Mouse (Mus musculus) embryonic fibroblast, embryonic 13.5 days (primary cell): ENCODE measurements around the gene Gstp2. TPM values are rescaled to one million over a fixed set of nuclear protein-coding genes. Genes with fewer than 3 reads are reported as not detected.

Source experiments
- H3K27ac ChIP-seq: 2 replicates; pipeline ENCODE4 v1.5.1; 2012; ENCODE audit warnings: low read length, control low read depth, inconsistent platforms; ENCODE audit not compliant: insufficient read depth
- H3K4me1 ChIP-seq: 2 replicates; pipeline ENCODE4 v1.6.1; 2011; ENCODE audit warnings: low read length; ENCODE audit not compliant: control insufficient read depth, insufficient read depth
- H3K4me3 ChIP-seq: 2 replicates; pipeline ENCODE4 v1.5.1; 2011; ENCODE audit warnings: mild to moderate bottlenecking, control low read depth, low read length; ENCODE audit not compliant: insufficient read depth
- CTCF ChIP-seq: IDR thresholded peaks from 2 replicates; pipeline ENCODE4 v1.5.1; 2011; ENCODE audit warnings: mild to moderate bottlenecking, control low read depth, low read length, moderate library complexity, borderline replicate concordance; ENCODE audit not compliant: insufficient read depth
- POLR2A ChIP-seq: IDR thresholded peaks from 2 replicates; pipeline ENCODE4 v1.6.1; 2011; ENCODE audit warnings: low read depth, mild to moderate bottlenecking, control low read depth, low read length, moderate library complexity
- polyA plus RNA-seq: library from polyadenylated mRNA; stranded (reverse); fragments of >200 nt; gene quantifications from 2 replicates; pipeline ENCODE4 v1.2.4, GENCODE M21; 2011; ENCODE audit warnings: low read depth; ENCODE audit not compliant: missing spikeins, insufficient read length

The Gstp2 gene
- polyA plus RNA-seq, 1 experiment = 3.1 TPM

GRCm38 (mm10) chr19:4059069-4059740, 13.4 kb upstream of the Gstp2 start, which contains the start of gene Gstp3:
TSS of gene Gstp3 (minus strand) at chr19:4059569.
- Histone ChIP-seq H3K27ac (no peak within 1 kb of the TSS), H3K4me3 (no peak within 1 kb of the TSS), H3K4me1 (no peaks in the 10 kb centered on the region)
- no peak for TF ChIP-seq CTCF
- TF ChIP-seq POLR2A = no peak

DNA sequence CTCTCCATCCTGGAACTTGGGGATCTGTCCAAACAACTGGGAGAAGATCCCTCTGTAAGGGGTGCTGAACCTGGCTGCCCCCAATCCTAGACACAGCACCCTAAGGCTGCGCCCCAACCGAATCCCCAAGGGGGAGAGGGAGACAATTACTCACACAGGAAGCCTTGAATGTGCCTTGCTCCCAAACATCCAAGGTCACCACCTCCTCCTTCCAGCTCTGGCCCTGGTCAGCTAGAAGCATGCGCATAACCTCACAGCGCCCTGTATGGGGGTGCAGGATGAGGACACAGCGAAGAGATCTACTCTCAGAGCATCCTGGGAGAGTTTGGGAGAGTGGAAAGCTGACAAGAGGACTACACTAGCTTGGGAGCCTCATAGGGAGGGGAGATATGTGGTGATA, 12.8 kb upstream of the Gstp2 start:
- TF ChIP-seq POLR2A = no peak
- Histone ChIP-seq H3K4me1 (no peaks in the 10 kb centered on the region), H3K27ac (no peak overlapping the region), H3K4me3 (no peak overlapping the region)

GRCm38 (mm10) chr19:4057962-4058361, 12.1 kb upstream of the Gstp2 start:
- Histone ChIP-seq H3K4me3 (no peak overlapping the region), H3K27ac (no peak overlapping the region), H3K4me1 (no peaks in the 10 kb centered on the region)
- TF ChIP-seq CTCF = no peak
- no peak for TF ChIP-seq POLR2A

DNA sequence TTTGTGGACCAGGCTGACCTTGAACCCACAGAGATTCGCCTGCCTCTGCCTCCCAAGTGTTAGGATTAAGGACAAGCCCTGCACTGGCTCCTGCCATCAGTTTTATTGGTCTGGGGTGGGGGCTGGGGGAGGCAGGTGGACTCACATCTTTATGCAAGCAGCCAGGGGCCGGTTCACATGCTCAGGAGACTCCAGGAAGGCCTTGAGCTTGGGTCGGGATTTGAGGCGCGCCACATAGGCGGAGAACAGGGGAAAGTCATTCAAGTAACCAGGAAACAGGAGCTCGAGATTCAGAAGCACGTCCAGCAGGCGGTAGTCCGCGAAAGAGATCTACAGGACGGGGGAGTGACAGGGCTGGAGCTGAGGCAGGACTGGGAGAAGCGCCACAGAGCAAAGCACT, 11.6 kb upstream of the Gstp2 start:
- TF ChIP-seq CTCF (no peak), POLR2A (no peak)
- H3K4me1 ChIP-seq = no peaks in the 10 kb centered on the region

GRCm38 (mm10) chr19:4056727-4057126, 10.9 kb upstream of the Gstp2 start:
- Histone ChIP-seq H3K4me3 (no peak overlapping the region), H3K27ac (no peak overlapping the region), H3K4me1 (0 out of 2 replicates have a peak, but pooled peaks cover 2% of the 10 kb centered on the region)
- no peak for TF ChIP-seq CTCF
- TF ChIP-seq POLR2A = no peak

More for the DNA sequence above, 11.6 kb upstream of the Gstp2 start:
- Histone ChIP-seq H3K4me3 (no peak overlapping the region), H3K27ac (no peak overlapping the region)

DNA sequence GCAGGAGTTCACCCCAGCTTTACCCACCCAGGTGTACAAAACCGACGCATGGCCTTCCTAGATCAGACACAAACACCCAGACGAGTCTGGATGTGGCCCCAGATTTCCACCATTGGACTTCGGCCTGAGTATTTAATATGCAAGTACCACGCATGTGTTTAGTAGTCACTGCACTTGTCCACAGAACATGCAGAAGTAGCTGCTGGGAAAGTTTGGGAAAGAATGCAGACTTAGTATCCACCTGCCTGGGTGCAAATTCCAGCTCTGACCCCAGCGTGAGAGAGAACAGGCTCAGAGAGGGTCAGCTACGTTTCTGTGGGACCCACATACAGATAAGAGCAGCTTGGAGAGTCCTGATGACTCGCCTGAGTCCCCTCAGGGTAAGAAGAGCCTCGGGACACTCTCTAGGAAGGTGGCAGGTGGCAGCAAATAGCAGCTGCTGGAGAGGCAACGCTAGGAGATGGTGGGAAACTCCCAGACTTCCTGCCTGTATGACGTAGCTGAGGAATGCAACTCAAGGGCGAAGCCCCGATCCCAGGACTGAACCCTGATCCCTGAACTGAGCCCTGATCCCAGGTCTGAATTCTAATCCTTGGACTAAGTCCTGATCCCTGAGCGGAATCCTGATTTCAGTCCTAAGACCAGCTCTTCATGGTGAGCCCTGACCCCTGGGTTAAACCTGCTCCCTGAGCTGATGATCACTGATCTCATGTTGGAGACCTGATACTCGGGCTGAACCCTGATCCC, 10.3 kb upstream of the Gstp2 start:
- no peak overlapping the region for H3K4me3 ChIP-seq
- H3K27ac ChIP-seq = no peak overlapping the region
- TF ChIP-seq CTCF = no peak
- TF ChIP-seq POLR2A = no peak
- H3K4me1 ChIP-seq = 0 out of 2 replicates have a peak, but pooled peaks cover 2% of the 10 kb centered on the region

DNA sequence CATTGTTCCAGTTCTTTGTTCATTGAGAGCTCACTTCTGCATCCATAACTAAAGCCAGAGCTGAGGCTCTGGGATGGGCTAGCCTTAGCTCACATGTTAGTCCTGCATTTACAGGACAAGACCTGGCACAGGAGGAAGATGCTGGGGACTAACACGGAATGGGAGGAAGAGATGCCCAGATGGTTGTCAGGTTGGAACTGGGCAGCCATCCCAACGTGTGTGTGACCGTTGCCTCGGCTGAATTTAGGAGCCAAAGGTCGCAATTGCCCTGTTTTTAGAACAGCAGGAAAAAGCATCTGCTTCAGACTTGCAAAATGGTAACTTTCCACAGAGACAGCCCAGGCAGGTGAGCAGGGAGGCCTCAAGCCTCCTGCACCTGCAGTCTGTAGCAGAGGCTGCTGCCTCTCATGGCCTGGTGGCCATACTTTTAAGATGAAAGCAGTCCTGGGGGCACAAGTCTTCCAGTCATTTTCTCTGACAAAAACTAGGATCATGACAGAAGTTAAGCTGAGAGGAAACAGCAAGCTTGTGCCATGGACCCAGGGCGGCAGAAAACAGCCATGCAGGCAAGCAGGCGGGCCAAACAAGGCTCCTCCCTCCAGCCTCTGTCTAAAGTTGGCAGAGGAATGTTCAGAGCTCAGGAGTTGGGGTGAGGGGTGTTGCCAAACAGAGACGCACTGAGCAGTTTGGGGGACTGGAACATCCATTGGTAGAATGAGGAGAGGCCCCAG, 9.6 kb upstream of the Gstp2 start:
- Histone ChIP-seq H3K27ac (no peak overlapping the region), H3K4me3 (no peak overlapping the region), H3K4me1 (0 out of 2 replicates have a peak, but pooled peaks cover 2% of the 10 kb centered on the region)
- no peak for TF ChIP-seq CTCF
- TF ChIP-seq POLR2A = no peak

DNA sequence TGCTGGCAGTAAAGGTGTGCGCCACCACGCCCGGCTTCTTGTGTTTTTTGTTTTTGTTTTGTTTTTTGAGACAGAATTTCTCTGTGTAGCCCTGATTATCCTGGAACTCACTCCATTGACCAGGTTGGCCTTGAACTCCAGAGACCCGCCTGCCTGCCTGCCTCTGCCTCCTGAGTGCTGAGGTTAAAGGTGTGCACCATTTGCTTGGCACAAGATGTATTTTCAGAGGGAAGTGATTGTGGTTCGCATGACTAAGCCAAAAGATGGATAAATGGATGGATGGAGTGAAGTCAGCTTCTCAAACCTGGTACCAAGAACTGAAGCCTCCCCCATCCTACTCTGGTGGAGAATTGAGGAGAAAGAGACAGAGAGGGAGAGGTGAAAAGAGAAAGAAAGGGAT, 8.8 kb upstream of the Gstp2 start:
- Histone ChIP-seq H3K4me1 (0 out of 2 replicates have a peak, but pooled peaks cover 2% of the 10 kb centered on the region), H3K4me3 (no peak overlapping the region), H3K27ac (no peak overlapping the region)
- TF ChIP-seq POLR2A (no peak), CTCF (no peak)

- Histone ChIP-seq H3K4me1 (0 out of 2 replicates have a peak, but pooled peaks cover 2% of the 10 kb centered on the region), H3K27ac (no peak overlapping the region), H3K4me3 (no peak overlapping the region)
- TF ChIP-seq CTCF = no peak
- no peak for TF ChIP-seq POLR2A
Observed at GRCm38 (mm10) chr19:4052516-4053030, 6.8 kb upstream of the Gstp2 start.
